Mouse (Mus musculus) lung, adult 18-20 months (tissue): ENCODE measurements around the gene Hist2h3c2.
"Not testable (repeated sequence)": the region's sequence is repeated elsewhere in the genome, so short reads cannot be mapped to it uniquely, and the experiment has no call there.

ENCODE experiments used
- DNase-seq, 2 experiments: peaks; one replicate each; pipeline ENCODE4 v3.0.0; 2022; ENCODE audit warnings: mixed read lengths in 2 of 2

Hist2h3c2 gene

DNA sequence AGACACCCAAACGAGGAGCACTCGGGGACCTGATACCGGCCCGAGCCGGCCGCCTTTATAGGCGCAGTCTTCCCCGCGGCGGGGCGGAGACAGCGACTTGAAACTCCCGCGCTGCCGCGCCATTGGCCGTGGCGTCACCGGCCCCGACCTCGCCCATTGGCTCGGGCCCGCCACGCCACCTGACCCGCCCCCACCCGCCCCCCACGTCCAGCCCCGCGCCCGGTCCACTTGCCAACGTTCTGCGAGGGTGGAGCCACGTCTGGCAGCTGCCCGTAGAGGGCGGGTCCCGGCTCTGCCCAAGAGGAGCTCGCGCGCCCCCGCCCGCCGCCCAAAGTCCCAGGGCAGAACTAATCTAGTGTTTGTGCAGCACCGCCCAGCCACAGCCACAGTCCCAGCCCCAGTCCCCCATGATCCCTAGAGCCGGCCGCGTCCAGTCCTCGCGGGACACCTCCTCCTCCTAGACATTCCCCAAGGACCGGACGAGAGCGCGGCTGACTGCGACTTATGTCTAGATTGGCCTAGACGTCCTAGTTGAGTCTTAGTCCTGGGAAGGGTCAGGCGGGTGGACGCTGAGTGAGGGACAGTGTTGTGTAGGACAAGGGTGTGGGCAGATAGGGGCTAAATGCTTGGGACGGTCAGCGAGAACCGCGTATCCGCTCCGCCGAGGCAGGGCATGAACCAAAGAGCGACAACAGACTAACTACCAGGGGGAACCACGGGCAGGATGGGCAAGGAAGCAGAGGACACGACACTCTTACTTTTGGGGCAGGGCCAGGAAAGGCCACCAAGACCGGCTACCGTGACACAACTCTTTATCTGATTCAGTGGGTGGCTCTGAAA is at the start of gene Hist2h3c2:
TSS of gene Hist2h3c2 (minus strand) at position 174 of the 840 bp plus-strand sequence.
- peak; percentile 48 to 66 for DNase-seq

DNA sequence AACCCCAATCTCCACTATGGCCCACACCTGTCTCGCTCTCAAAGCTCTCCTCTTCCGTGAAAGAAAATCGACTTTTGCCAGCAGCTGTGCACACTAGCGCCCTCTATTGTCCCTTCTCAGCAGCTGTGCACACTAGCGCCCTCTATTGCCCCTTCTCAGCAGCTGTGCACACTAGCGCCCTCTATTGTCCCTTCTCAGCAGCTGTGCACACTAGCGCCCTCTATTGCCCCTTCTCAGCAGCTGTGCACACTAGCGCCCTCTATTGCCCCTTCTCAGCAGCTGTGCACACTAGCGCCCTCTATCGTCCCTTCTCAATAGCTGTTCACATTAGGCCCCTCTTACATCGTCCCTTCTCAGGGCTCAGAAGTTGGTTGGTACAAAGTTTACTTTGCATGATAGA is 48.4 kb upstream of the Hist2h3c2 start:
- DNase-seq = not testable (repeated sequence)

DNA sequence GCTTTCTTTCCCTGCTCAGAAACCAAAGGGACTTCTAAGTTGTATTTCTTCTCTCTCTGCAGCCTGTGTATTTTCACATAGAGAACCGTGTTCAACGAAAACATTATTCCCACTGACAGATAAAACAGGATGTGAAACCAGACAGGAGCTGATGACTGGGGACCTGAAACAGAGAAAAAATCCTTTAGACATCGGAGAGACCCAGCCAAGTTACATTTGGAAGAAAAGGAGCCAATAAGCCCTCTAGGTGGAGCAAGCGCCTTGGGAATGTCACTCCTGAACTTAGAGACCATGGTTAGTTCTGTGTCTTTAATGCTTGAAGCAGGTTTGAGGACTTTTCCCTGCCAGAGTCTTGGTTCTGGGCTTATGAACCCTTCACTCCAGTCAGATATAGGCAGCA is 45.5 kb upstream of the Hist2h3c2 start:
- no peak for DNase-seq

DNA sequence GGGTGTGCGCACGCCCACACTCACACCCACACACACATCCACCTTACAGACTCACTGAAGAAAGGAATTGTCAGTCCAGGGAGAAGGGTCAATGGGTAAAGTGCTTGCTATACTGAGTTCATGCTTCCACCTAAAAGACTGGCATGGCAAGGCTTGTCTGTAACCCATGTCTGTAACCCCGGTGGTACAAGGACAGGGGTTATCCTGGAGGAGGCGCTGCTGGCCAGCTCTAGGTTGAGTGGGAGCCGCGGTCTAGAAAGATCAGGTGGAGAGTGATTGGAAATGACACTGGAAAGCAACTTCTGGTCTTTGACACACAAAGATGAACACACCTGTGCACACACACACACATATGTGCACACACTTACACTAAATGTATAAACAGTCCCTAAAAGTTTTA is 41.7 kb upstream of the Hist2h3c2 start:
- DNase-seq = no peak

DNA sequence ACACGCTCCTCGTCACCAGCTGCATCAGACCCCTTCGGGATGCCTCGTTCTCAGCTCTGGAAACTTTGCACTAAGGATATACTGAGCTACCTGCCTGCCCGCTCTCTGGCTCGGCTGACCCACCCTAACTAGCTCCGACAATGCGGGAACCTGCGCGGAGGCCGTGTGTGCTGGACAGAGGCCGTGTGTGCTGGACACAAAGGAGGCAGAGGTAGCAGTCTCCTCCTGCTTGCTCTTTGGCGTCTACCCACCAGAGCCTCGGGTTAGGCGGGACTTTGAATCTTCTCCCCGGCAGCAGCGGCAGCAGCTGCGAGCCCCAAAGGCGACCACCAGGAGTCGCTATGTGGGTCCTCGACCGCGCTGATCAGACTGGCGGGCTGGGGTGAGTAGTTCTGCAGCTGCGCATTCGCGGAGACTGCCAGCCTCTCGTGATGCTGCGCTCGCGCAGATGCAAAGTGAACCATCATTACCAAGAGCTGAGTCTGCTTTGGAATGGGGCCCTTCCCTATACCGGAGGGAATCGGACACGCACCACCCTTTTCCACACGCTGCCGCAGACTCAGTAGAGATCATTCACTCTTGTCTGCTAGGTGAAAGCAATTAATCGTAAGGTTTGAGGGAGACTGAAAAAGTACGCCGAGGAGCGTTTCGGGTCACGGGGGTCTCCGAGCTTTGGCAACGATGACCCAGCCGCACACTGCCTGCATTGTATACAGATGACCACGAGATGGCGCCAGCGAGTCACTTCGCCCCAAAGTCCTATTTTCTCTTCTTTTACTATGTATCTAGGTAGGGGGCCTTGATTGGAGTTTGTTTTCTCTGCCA is 39.1 kb upstream of the Hist2h3c2 start:
- DNase-seq = peak; percentile 87 to 91

DNA sequence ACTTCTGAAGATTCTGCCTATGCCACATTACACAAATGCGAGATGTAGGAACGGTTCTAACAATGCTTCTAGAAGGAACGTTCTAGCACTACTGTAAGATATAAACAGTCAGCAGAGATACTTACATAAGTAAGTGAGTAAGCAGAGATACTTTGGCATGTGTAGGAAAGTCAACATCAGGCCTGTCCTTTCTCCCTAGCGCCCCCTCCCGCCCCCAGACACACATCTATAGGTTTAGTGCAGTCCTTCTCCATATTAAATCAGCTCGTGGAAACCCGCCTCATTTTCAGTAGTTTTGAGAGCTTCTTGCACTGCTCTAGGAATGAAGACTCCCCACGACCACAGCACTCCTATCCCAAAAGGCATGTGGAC is 38.5 kb upstream of the Hist2h3c2 start:
- no peak for DNase-seq

DNA sequence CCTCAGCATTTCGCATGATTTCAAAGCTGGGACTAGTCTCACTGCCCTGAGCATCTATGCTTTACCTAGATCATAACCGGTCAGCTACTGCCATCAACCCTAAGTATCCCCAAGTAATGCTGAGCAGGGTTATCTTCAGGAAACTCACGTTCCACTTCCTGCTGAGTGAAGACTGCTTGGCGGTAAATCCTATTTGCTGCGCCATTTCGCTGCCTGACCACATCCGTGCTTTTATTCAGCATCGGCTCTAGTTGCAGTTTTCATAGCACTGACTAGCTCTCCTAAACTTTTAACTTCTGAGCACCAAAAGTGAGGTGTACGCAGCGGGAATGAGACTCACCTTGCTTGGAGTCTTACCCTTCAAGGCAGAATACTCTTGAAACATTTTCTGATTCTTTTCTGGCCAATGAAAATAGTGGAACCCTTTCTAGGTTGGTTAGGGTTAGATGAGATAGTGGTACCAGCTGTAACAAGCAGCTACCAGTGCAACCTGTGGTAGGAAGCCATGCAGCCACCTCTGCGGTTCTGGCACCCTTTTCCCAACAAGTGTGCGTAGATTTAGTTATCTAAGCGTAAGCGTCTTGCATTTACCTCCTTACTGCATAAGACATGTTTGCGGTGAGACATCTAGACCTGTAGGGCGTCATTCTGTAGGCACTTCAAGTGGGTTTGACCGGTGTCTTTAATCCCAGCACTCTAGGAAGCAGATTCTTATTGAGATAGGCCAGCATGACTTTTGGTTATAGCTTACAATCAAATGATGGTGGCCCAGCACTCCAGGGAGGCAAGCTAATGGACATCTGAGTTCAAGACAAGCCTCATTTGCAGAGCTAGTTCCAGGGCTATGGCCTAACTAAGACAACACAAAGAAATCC is 34.9 kb upstream of the Hist2h3c2 start:
- no peak for DNase-seq

DNA sequence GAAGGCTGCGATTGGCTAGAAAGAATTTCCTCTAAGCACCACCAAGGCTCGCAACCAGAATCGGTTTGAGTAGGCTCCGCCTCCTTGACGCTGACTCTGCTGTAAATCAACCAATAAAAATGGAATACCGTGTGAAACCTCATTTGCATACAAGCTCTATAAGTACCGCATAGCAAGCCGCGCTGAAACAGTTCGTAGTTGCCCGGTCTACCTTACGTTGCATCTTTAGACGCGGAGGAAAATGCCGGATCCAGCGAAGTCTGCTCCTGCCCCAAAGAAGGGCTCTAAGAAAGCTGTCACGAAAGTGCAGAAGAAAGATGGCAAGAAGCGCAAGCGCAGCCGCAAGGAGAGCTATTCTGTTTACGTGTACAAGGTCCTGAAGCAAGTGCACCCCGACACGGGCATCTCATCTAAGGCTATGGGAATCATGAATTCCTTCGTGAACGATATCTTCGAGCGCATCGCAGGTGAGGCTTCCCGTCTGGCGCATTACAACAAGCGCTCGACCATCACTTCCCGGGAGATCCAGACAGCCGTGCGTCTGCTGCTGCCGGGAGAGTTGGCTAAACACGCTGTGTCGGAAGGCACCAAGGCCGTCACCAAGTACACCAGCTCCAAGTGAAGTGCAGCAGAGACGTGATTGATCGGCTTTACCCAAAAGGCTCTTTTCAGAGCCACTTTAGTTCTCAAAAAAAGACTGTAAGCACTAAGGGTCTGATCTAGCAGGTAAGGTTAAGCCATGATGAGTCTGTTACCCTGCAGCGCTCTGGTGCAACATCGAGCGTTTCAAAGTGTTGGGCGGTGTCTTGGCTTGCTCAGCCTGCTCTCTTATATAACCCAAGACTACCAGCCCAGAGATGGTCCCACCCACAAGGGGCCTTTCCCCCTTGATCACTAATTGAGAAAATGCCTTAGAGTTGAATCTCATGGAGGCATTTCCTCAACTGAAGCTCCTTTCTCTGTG is 30.9 kb upstream of the Hist2h3c2 start, which contains the start of gene Hist2h2bb:
TSS of gene Hist2h2bb (plus strand) at position 242 of the 964 bp plus-strand sequence.
- DNase-seq = peak; percentile 94 to 95

DNA sequence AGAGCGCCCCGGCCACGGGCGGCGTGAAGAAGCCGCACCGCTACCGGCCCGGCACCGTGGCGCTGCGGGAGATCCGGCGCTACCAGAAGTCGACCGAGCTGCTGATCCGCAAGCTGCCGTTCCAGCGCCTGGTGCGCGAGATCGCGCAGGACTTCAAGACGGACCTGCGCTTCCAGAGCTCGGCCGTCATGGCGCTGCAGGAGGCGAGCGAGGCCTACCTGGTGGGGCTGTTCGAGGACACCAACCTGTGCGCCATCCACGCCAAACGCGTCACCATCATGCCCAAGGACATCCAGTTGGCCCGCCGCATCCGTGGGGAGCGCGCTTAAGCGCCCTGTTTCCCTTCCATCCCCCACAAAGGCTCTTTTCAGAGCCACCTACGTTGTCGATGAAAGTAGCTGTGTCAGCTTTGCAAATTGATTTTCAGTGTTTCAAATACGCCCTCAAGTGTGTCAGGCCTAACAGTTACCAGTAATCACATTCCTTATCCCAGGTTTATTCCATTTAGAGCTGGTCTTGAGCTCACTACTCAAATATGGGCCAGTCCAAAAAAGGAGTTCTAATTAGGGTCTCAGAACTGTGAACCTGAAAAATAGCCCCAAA is 29.9 kb upstream of the Hist2h3c2 start:
- not testable (repeated sequence) for DNase-seq

DNA sequence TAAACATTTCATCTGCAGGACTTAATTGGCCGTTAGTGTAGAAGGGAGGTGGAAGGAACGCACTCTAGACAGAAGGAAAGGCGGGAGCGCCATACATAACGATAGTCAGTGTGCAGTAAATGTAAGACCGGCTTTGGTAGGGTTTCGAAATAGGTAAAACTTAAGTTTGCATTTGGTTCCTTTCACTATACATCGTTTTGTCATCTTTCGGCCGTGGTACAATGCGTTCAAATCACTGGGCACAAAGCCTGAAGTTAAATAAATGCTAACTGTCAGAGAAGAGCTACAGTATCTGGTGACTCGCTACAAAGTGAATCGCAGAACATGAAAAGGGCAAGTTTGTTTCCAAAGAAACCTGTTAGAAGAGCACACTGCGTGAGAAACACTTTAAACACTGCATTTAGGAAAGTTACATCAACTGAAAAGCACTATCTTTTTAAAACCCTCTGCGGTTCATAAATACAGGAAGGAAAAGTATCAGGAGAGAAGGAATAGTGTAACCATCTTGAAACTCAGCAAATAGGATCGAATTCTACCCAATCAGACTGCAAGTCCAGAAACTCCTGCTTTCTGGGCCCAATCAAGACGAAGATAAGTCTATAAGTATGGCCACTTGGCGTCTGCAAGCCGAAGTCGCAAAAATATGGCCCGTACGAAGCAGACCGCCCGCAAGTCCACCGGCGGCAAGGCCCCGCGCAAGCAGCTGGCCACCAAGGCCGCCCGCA is 29.3 kb upstream of the Hist2h3c2 start, which contains the start of gene Hist2h3b:
TSS of gene Hist2h3b (plus strand) at position 604 of the 725 bp plus-strand sequence.
- DNase-seq = peak; percentile 79 to 80

DNA sequence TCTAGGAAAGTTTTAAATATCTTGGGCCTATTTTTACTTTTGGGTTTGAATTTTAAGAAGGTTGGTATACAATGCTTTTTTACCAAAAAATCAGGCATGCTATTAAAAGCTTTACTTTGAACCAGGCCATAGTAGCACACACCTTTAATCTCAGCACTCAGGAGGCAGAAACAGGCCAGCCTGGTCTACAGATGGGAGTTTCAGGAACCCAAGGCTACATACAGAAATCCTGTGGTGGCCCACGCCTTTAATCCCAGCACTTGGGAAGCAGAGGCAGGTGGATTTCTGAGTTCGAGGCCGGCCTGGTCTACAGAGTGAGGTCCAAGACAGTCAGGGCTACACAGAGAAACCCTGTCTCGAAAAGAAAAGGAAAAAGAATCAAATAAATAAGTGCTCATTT is 28.6 kb upstream of the Hist2h3c2 start:
- no peak for DNase-seq

DNA sequence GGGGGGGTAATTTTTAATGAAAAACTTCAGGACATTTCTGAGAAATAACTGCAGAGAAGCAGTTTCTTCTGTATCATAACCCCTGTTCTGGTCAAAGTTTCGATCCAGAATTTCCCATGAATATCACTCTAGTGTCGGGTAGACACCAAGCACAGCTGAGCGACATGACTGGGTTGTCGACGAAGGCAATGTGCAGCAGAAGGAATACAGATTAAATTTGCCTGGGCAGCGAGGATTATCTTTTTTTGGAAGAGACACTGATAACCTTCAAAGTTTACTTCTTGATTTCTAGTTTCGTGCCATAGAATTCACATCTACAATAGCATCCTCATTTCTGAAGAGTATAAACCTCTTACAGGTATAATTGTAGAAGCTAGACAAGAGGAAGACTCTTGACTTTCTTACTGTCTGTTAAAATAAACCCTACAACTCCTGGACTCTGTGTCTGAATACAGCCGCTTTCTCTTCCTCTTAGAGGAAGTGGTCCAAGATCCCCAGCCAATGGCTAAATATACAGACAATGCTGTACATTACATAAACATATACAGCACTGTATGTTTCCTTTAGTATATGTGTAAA is 27.3 kb upstream of the Hist2h3c2 start:
- DNase-seq = no peak

DNA sequence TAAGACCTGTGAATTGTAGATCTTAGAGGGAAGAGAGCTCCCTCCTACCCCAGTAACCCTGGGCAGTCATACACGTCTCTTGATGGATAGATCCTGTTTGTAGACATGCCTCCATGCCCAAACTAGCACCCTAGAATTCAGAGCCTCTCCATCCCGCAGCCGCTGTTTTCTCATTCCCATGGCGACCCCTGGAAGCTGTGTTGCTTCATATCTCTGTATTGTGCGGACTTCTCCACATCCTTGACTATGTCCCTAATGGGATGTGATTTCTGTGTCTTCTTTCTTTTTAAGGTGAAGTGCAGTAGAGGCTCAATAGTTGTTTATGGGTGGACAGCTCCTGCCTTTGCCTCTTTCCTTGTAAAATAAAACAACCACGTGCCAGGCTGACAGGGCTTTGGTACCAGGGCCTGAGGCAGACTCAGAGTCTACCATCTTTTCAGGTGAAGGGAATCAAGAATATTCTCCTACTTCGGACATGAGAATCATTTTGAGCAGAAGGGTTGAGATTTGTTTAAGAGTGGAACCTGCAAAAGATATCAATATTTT is 25.6 kb upstream of the Hist2h3c2 start:
- no peak for DNase-seq

DNA sequence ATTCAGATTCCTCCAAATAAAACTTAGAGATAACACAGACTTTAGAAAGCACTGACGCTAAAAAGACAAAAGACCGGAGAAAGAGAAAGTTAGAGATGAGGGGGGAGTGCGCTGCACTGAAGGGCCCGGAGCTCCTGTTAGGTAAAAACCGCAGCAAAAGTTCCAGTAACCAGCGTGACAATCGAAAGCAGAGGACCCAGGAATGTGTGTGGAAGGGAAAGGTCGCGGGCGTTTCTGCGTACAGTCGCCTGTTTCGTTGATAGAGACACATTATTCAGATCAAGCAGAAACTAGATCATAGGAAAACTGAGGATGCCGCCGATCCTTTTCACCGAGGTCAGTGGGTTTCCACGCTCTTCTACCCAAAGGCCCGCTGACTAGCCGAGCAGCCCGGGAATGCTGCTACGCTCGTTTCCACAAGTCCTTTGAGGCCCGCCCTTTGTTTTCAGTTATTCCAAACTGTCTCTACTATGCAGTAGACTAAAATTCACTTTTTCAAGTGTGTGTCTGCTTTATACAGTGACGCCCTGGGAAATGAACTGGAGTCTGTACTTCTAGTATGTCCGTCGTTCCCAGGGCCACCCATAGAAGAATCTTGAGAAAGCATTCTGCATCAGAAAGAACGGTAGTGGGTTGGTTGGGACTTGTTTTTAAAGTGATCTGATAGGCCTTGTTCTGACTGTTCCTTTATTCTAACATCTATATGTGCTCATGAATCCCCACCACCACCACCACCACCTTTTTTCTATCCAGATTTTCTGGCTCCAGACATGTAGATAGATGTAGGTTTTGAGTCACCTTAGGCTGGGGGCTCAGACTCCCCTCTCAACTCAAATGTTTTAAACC is 24.9 kb upstream of the Hist2h3c2 start:
- DNase-seq = peak; percentile 54 to 57

DNA sequence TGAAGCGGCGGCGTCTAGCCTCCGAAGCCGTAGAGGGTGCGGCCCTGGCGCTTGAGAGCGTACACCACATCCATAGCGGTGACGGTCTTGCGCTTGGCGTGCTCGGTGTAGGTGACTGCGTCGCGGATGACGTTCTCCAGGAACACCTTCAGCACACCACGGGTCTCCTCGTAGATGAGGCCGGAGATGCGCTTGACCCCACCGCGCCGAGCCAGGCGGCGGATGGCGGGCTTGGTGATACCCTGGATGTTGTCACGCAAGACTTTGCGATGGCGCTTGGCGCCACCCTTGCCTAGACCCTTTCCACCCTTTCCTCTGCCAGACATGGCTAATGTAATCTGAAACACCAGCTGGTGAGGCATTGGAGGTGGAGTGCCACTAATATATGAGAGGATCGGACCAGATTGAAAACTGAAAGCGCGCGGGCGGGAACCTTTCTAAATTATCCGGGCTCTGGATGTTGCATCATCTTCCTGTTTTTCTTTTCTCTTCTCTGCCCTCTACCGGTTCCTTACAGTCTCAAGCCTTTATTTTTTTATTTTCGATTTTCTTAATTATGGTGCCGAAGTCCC is 24.1 kb upstream of the Hist2h3c2 start, which contains the start of gene Hist2h4:
TSS of gene Hist2h4 (minus strand) at position 333 of the 572 bp plus-strand sequence.
- DNase-seq = peak; percentile 97 to 98

DNA sequence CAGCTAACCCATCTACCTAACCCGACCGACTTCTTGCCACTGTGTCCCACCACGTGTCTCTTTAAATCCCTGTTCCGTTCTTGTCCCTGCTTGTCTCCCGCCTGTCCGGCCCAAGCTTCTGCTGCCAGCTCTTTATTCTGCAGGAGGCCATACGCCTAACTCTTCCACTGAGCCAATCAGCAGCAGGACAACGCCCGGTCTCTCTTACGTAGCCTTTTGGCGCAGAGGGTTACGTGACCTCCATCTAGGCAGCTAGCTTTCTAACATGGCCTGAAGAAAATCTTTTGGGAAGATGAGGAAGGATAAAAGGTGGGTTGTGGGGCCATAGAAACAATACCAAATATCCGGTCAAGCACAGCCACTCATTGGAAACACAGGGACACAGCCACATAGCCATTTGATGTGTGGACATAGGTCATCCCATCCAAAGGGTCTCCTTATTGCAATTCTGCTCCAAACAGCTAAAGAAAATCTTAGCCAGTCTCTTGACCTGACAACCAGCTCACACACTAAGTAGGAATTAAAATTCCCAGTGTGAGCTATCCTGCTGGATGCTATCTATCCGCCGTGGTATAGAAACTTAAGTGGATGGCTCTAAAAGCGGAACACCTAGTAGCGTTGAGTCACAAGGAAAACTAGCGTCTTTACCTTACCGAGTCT is 23.4 kb upstream of the Hist2h3c2 start:
- DNase-seq = peak; percentile 90 to 93

DNA sequence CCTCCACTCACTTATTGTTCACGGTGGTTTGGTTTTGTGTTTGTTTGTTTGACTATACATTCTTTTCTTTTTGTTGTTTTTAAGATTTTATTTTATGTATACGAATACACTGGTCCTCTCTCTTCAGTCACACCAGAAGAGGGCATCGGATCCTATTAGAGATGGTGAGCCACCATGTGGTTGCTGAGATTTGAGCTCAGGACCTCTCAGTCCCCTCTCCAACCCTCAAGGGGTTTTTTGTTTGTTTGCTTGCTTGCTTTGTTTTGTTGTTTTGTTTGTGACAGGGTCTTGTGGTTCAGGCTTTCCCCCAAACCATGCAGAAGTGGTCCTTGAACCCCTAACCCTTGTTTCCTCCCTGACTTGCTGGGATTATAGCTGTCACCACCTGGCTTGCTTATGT is 22.7 kb upstream of the Hist2h3c2 start:
- DNase-seq = no peak

DNA sequence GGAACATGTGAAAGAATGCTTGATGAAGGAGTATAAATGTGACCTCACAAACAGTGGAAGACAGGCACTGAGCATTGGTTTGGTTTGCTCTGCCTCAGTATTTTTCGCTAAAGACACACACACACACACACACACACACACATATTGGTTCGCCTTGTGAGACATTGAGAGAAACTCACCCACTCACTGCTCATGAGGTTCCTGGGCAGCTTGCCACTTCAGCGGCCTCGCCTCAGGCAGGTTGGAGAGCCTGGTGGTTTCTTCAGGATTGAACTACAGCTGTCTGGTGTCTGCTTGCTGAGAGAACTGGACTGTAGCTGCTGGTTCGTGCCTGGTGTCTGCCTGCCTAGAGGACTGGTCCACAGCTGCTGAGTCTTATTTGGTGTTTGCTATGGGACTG is 21.3 kb upstream of the Hist2h3c2 start:
- no peak for DNase-seq
